Mouse (Mus musculus) thymus, adult 2 months (tissue): ENCODE measurements around the gene Lhfpl1.

Experiments
- CTCF ChIP-seq: fragments of 200-500 bp; IDR thresholded peaks from 2 replicates; pipeline ENCODE4 v1.5.1; 2012; ENCODE audit warnings: mild to moderate bottlenecking, control low read depth, low read length, moderate library complexity, borderline replicate concordance; ENCODE audit not compliant: control insufficient read depth, poor library complexity, insufficient read depth; ENCODE audit errors: extremely low read depth
- POLR2A ChIP-seq: fragments of 200-500 bp; IDR thresholded peaks from 2 replicates; pipeline ENCODE4 v1.6.1; 2012; ENCODE audit warnings: mild to moderate bottlenecking, low read length, control low read depth, moderate library complexity; ENCODE audit not compliant: control insufficient read depth, poor library complexity, insufficient read depth; ENCODE audit errors: extremely low read depth

DNA sequence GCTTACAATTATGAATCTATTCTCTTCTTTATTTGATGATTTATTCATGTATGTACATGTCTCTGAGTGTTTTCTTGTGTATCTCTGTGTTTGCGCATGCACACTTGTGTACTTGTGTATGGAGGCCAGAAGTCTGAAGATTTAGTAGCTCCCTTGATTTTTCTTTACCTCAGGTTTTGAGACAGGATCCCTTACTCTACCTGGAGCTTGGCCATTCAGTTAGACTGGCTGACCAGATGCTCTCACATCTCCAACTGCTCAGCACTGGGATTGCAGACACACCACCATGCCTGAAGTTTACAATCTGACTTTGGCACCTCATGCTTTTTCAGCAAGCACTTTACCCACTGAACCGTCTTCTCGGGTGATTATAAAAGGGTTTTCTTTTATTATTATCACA lies 76.7 kb downstream of the Lhfpl1 start:
- TF ChIP-seq CTCF (no peak), POLR2A (no peak)
